Mouse (Mus musculus): Measurements from ENCODE around the gene 4930447F04Rik. TPM values are rescaled to one million over a fixed set of nuclear protein-coding genes. Genes with fewer than 3 reads are reported as not detected.

4930447F04Rik gene
- polyA plus RNA-seq (2014; fragmentation: Nextera tagmentation; extraction: Ambion mirVana): not detected in 2 replicates

GRCm38 (mm10) chrX:66304124-66304523, at the start of gene 4930447F04Rik:
TSS of gene 4930447F04Rik (minus strand) at chrX:66304224.
- DNase-seq (ENCODE audit: low spot score) (no peak), ATAC-seq (ENCODE audit: low FRiP score) (no peak)
- H3K9me3 ChIP-seq (ENCODE audit: control insufficient read depth, low read length): no peaks in the 10 kb centered on the region
- no peak within 1 kb of the TSS for H3K4me2 ChIP-seq (replicated peaks)
- H3K36me3 ChIP-seq (replicated peaks; ENCODE audit: control insufficient read depth, insufficient read depth): no peaks in the 10 kb centered on the region
- no peak within 1 kb of the TSS for H3K9ac ChIP-seq
- H3K27ac ChIP-seq: no peak within 1 kb of the TSS
- no peaks in the 10 kb centered on the region for H3K4me1 ChIP-seq (replicated peaks; ENCODE audit: control insufficient read depth, insufficient read depth, low read length)
- 79% methylated on average over 1 of the region's 1 CpGs for WGBS
- no peaks in the 10 kb centered on the region for H3K27me3 ChIP-seq (ENCODE audit: control insufficient read depth, insufficient read depth, low read length)
- H3K4me3 ChIP-seq (replicated peaks; ENCODE audit: low read length): no peak within 1 kb of the TSS
